Mouse (Mus musculus) midbrain, embryonic 11.5 days (tissue): ENCODE results near the gene Haspin. TPM values are rescaled to one million over a fixed set of nuclear protein-coding genes. Genes with fewer than 3 reads are reported as not detected.

Experiments used
- ATAC-seq: fragments of 200-750 bp; cut with Nextera tagmentation; 2 replicates; pipeline ENCODE4 v1.8.0; 2017; ENCODE audit warnings: moderate TSS enrichment, moderate library complexity; ENCODE audit not compliant: low FRiP score
- DNase-seq: peaks from one replicate; pipeline ENCODE4 v3.0.0; 2015; ENCODE audit warnings: low spot score; ENCODE audit errors: missing footprints
- H3K27ac ChIP-seq: fragments of 300-500 bp; sonication (generic); 2 replicates; pipeline ENCODE4 v1.5.1; 2014; ENCODE audit warnings: low read depth, low read length
- H3K27me3 ChIP-seq: fragments of 300-500 bp; sonication (generic); 2 replicates; pipeline ENCODE4 v1.6.1; 2014; ENCODE audit warnings: mild to moderate bottlenecking, low read length, moderate library complexity, mixed read lengths; ENCODE audit not compliant: control insufficient read depth, insufficient read depth
- H3K36me3 ChIP-seq: fragments of 300-500 bp; sonication (generic); 2 replicates; pipeline ENCODE4 v1.6.1; 2014; ENCODE audit warnings: mild to moderate bottlenecking, low read length, moderate library complexity, mixed read lengths; ENCODE audit not compliant: control insufficient read depth, insufficient read depth
- H3K4me1 ChIP-seq: fragments of 300-500 bp; sonication (generic); 2 replicates; pipeline ENCODE4 v1.6.1; 2014; ENCODE audit warnings: low read length; ENCODE audit not compliant: control insufficient read depth, insufficient read depth
- H3K4me2 ChIP-seq: fragments of 300-500 bp; sonication (generic); 2 replicates; pipeline ENCODE4 v1.6.1; 2014; ENCODE audit warnings: mild to moderate bottlenecking, moderate library complexity
- H3K4me3 ChIP-seq: fragments of 300-500 bp; sonication (generic); 2 replicates; pipeline ENCODE4 v1.5.1; 2014; ENCODE audit warnings: low read depth, low read length
- H3K9ac ChIP-seq: fragments of 300-500 bp; sonication (generic); 2 replicates; pipeline ENCODE4 v1.6.1; 2014; ENCODE audit warnings: low read length
- H3K9me3 ChIP-seq: fragments of 300-500 bp; sonication (generic); 2 replicates; pipeline ENCODE4 v1.6.1; 2016; ENCODE audit warnings: low read length; ENCODE audit not compliant: control insufficient read depth
- WGBS: fragments of 180-500 bp; shearing (Covaris S2); extraction: QIAGEN DNeasy Blood & Tissue Kit; methylation state at CpG from one replicate; pipeline ENCODE4 v1.1.7; 2014; 5-methylcytosine and 5-hydroxymethylcytosine counted together
- polyA plus RNA-seq: library from polyadenylated mRNA; unstranded; fragments of >200 nt; fragmentation: Nextera tagmentation; extraction: Ambion mirVana; gene quantifications from 2 replicates; pipeline ENCODE4 v1.2.1, GENCODE M21; 2014

Haspin gene
- polyA plus RNA-seq, 1 experiment from 2014 or later: 16.7 TPM

DNA sequence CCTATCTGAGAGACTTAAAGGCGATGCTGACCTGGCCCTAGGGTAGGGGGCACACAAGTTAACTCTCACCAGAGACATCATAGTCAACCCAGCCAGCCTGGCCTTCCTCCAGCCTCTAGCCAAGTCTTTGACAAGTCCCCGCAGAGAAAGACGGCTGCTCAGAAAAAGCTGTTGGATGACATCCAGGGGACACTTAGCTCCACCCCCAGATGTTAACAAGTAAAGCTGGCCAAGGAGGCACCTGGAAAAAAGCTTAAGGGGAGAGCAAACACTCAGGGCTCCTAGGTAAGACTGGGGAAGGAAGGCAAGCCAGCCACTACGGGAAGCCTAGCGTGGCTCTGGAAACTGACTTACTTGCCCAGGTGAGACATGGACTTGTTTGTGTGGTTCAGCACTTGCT lies 34.1 kb upstream of the Haspin start:
- DNase-seq (no peak), ATAC-seq (no peak)
- Histone ChIP-seq H3K4me1 (peaks cover 5% of the 10 kb centered on the region; the same call in 1 of the 2 replicates), H3K9me3 (no peaks in the 10 kb centered on the region), H3K9ac (no peak overlapping the region), H3K27me3 (no peaks in the 10 kb centered on the region), H3K4me3 (no peak overlapping the region), H3K27ac (no peak overlapping the region), H3K4me2 (no peak overlapping the region), H3K36me3 (no peaks in the 10 kb centered on the region)
- WGBS: 81% methylated on average over 5 of the region's 5 CpGs

DNA sequence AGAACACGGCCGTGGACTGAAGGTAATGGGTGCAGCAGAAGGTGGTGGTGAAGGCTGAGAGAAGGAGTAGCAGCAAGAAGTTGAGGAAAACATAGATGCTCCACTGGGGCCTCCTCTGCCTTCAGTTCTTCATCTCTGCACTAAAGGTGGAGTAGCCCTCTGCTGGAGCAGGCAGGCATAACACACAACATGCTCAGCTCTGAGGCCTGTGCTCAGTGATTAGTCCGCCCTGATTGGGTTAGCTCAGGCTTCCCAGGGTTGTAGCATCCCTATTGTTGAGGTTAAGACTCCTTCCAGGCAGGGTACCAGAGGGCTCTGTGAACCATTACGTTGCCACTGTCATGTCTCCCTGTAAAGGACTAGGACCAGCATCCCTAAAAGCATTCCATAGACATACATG lies 31.1 kb upstream of the Haspin start:
- Histone ChIP-seq H3K4me1 (no peaks in the 10 kb centered on the region), H3K9ac (no peak overlapping the region), H3K36me3 (no peaks in the 10 kb centered on the region), H3K27ac (no peak overlapping the region), H3K9me3 (no peaks in the 10 kb centered on the region), H3K4me2 (no peak overlapping the region), H3K4me3 (no peak overlapping the region), H3K27me3 (no peaks in the 10 kb centered on the region)
- DNase-seq: peak; percentile 92
- ATAC-seq: peak; percentile 62; the same call in 1 of the 2 replicates
- WGBS: 45% methylated on average over 4 of the region's 4 CpGs

DNA sequence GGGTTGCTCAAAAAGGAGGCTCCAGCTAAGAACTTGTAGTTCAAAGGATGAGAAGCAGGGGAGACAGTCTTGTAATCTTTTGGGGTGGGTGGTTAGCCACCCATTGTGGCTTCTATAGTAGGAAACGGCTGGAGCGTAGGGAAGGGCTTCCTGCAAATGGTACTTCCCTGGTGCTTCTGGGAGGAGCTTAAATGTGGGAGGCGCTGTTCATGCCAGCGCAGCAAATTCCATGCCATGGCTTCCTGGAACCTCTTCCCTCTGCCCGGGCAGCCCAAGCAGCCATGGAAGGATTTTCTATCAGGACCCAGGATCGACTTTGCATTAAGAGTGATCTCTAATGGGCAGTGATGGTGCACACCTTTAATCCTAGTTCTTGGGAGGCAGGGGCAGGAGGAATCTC lies 30.5 kb upstream of the Haspin start:
- Histone ChIP-seq H3K4me2 (no peak overlapping the region), H3K27me3 (no peaks in the 10 kb centered on the region), H3K4me1 (no peaks in the 10 kb centered on the region), H3K27ac (no peak overlapping the region), H3K9me3 (no peaks in the 10 kb centered on the region), H3K4me3 (no peak overlapping the region), H3K36me3 (no peaks in the 10 kb centered on the region), H3K9ac (no peak overlapping the region)
- DNase-seq: no peak
- 73% methylated on average over 6 of the region's 6 CpGs for WGBS
- ATAC-seq: no peak

DNA sequence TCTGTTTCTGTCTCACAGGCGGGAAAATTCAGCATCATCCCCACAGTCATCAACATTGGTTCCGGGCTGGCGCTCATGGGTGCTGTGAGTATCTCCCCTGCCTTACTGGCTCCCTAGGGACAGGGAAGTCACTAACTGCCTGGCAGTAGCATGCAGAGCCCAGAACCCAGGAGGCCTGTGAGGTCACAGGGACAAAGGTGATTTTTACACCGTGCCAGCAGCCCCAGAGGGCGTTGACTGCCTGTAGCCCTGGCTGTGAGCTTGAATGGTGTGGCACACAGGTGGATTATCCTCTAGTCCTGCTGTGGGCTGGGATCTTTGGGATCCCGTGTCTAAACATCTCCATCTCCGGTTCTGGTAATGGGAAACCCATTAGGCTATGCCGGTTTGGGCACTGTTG lies 30.0 kb upstream of the Haspin start:
- H3K27ac ChIP-seq: no peak overlapping the region
- H3K4me2 ChIP-seq: no peak overlapping the region
- ATAC-seq: no peak
- no peak for DNase-seq
- no peaks in the 10 kb centered on the region for H3K36me3 ChIP-seq
- 81% methylated on average over 8 of the region's 8 CpGs for WGBS
- H3K4me1 ChIP-seq: no peaks in the 10 kb centered on the region
- no peaks in the 10 kb centered on the region for H3K27me3 ChIP-seq
- H3K4me3 ChIP-seq: no peak overlapping the region
- H3K9me3 ChIP-seq: no peaks in the 10 kb centered on the region
- no peak overlapping the region for H3K9ac ChIP-seq

DNA sequence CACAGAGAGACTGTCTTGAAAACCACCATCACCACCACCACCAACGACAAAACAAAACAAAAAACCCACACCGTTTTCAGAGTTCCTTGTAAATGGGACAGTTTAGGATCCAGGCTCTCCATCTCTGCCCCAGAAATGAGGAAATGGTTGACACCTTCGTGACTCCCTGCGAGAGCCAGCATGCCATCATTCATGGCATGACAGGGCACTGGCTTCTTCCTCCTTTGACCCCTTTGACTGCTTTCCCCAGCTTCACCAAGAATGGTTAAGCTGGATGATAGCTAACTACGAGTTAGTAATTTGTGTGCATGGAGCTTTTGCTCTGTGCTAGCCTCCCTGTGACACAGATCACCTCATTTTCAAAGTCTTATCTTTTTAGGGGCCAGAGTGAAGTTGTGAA lies 24.2 kb upstream of the Haspin start:
- Histone ChIP-seq H3K27me3 (peaks cover 18% of the 10 kb centered on the region), H3K4me3 (no peak overlapping the region), H3K9ac (no peak overlapping the region), H3K9me3 (no peaks in the 10 kb centered on the region), H3K4me1 (peaks cover 5% of the 10 kb centered on the region), H3K36me3 (no peaks in the 10 kb centered on the region), H3K4me2 (no peak overlapping the region), H3K27ac (no peak overlapping the region)
- DNase-seq (no peak), ATAC-seq (no peak)
- 85% methylated on average over 5 of the region's 5 CpGs for WGBS

DNA sequence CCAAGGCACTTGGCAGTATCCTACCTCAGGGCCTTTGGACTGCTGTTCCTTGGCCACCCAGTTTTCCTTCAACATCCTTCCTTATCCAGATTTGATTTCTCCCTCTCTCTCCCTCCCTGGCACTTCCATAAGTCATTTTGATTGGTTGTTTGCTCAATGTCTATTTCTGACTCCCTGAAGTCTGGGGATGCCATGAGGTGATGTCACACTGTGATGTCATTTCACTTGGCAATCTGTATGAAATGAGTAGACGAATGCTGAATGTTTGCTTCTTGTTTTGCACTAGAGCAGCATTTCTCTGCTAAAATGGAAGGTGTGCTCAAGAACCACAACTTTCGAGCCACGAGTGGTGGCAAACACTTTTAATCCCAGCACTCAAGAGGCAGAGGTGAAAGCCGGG lies 23.5 kb upstream of the Haspin start:
- DNase-seq (no peak), ATAC-seq (no peak)
- 86% methylated on average over 4 of the region's 4 CpGs for WGBS
- H3K4me3 ChIP-seq: no peak overlapping the region
- no peak overlapping the region for H3K27ac ChIP-seq
- no peaks in the 10 kb centered on the region for H3K9me3 ChIP-seq
- no peaks in the 10 kb centered on the region for H3K36me3 ChIP-seq
- H3K27me3 ChIP-seq: peaks cover 18% of the 10 kb centered on the region
- H3K9ac ChIP-seq: no peak overlapping the region
- peaks cover 5% of the 10 kb centered on the region for H3K4me1 ChIP-seq
- no peak overlapping the region for H3K4me2 ChIP-seq

DNA sequence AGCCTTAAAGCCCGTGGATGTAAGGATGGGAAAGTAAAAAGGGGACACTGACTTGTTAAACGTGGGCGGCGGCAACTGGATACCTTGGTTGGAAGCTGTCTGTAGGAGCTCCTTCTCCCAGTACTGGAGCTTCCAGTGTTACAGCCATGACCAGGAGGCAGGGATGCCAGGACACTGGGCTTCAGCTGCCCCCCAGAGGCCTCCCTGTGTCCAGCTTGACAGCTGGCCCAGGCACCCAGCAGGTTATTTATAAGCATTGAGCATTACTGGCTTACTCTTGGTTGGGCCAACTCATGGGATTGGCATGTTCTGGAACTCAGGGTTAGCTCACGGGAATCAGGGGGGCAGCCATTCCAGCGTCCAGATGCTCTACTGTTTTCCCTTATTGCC lies 22.7 kb upstream of the Haspin start:
- Histone ChIP-seq H3K27me3 (peaks cover 18% of the 10 kb centered on the region), H3K4me3 (peak overlapping the region; percentile 32), H3K27ac (no peak overlapping the region), H3K9ac (no peak overlapping the region; the same call in 1 of the 2 replicates), H3K4me2 (peak overlapping the region; percentile 68), H3K4me1 (peaks cover 5% of the 10 kb centered on the region), H3K36me3 (no peaks in the 10 kb centered on the region), H3K9me3 (no peaks in the 10 kb centered on the region)
- WGBS: 24% methylated on average over 6 of the region's 6 CpGs
- peak; percentile 81 for DNase-seq
- no peak for ATAC-seq

DNA sequence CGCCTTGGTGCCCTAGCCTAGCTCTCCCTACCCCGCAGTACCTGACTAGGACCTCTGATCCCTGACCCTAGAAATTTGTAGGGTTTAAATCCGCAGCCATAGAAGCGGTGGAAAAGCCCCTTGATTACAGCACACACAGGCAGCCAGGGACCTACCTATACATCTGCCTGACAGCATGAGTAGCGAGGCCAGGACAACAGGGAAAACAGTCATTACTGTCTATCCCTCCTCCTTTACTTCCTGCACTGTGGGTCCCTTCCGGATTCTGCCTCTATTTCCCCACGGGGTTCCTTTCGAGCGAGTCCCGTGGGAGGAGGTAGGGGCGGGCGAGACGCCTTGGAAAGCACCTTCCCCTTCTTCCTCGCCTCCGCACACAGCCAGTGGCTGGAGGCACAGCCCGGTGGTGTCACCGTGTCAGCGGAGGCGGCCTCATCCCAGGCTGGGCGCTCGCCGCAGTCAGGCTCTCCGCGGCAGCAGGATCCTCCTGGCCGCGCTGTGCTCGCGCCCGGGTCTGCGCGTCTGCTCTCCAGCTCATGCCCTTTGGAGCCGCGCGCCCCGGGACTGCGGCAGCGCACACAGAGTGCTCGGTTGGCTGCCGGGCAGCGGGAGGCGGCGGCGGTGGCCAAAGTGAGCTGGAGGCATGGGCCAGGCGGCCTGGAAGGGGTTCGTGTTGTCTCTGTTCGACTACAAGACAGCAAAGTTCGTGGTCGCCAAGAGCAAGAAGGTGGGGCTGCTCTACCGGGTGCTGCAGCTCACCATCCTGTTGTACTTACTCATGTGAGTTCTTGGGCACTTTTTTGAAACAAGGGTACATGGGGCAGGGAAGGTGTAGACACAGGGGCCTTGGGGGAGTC lies 22.1 kb upstream of the Haspin start, which contains the start of gene P2rx5:
TSS of gene P2rx5 (plus strand) at position 465 of the 854 bp plus-strand sequence.
- no peaks in the 10 kb centered on the region for H3K36me3 ChIP-seq
- H3K9ac ChIP-seq: peak within 1 kb of the TSS; percentile 54
- peaks cover 18% of the 10 kb centered on the region for H3K27me3 ChIP-seq
- DNase-seq (peak; percentile 87), ATAC-seq (peak; percentile 64)
- H3K4me3 ChIP-seq: peak within 1 kb of the TSS; percentile 32
- H3K9me3 ChIP-seq: no peaks in the 10 kb centered on the region
- peaks cover 5% of the 10 kb centered on the region for H3K4me1 ChIP-seq
- 4% methylated on average over 49 of the region's 49 CpGs for WGBS
- peak within 1 kb of the TSS; percentile 68 for H3K4me2 ChIP-seq
- H3K27ac ChIP-seq: no peak within 1 kb of the TSS

DNA sequence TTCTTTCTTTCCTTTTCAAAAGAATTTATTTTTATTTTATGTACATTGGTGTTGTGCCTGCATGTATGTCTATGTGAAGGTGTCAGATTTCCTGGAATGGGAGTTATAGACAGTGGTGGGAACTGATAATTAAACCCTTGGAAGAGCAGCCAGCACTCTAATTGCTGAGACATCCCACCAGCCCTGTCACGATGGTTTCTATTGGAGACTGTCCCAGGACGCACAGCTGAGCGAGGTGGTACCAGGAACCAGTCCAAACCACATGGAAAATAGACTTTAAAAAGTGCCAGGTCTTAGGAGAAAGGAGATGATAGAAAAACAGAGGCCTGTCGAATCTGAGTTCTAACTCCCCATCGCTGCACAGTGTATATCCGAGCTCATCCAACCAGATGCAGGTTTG lies 17.0 kb upstream of the Haspin start:
- H3K4me1 ChIP-seq: 0 out of 2 replicates have a peak, but pooled peaks cover under 1% of the 10 kb centered on the region
- ATAC-seq: no peak
- WGBS: 81% methylated on average over 6 of the region's 6 CpGs

More for the DNA sequence above, 17.0 kb upstream of the Haspin start:
- Histone ChIP-seq H3K9me3 (no peaks in the 10 kb centered on the region), H3K27ac (no peak overlapping the region), H3K27me3 (peaks cover 8% of the 10 kb centered on the region), H3K4me2 (no peak overlapping the region), H3K4me3 (no peak overlapping the region), H3K9ac (no peak overlapping the region), H3K36me3 (no peaks in the 10 kb centered on the region)
- DNase-seq: no peak
